Mouse (Mus musculus) urinary bladder, adult 2 months (tissue): ENCODE results near the gene Inka2. TPM values are rescaled to one million over a fixed set of nuclear protein-coding genes. Genes with fewer than 3 reads are reported as not detected.

Source experiments
- DNase-seq: peaks from one replicate; pipeline ENCODE4 v3.0.0; 2022; ENCODE audit warnings: low spot score
- polyA plus RNA-seq: library from polyadenylated mRNA; depleted of rRNA; stranded (reverse); fragments of >200 nt; gene quantifications from 2 replicates; pipeline ENCODE4 v1.2.3, GENCODE M21; 2012; rRNA removed

The Inka2 gene
- 19.8 and 27.1 TPM in 2 replicates for polyA plus RNA-seq

DNA sequence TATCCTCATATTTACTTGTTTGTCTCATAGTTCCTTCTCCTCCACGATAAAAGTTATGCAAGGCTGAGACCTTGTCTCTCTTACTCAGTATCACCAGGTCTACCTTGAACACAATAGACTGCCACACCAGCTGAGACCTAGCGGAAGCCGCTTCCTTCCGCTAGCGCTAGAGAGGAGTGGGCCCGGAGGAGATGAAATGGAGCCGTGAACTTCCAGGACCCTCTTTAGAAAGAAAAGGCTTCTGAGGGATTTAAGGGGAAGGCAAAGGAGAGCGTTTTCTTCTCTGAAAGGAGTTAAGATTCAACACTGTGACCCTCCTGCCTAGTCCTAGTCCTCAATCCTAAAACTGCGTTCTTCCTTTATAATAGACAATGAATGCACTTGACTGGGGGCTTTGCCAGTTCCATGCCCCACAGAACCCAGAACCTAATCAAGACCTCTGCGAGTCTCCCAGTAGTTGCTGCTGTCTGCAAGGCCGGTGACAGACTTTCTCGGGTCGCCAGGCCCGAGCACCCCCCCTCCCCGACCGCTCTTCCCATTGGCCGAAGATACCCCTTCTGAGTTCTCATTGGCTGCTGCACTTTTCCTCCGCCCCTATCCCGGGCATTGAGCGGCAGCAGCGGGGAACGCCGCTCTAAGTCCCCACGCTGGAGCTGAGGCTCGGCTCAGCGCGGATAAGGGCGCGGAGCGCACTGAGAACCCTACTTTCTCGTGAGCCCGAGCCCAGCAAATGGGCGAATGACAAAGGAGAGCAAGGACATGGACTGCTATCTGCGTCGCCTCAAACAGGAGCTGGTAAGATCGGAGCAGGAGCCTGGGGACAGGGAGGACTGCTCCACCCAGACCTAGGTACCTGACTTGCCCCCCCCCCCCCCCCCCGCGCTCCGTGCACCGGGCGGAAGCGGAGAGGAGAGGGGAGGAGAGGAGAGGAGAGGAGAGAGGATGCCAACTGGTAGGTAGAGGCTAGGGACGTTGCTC is at the start of gene Inka2:
Inka2 (plus strand) TSS at position 569 of the 978 bp plus-strand sequence.
- peak; percentile 67 for DNase-seq

DNA sequence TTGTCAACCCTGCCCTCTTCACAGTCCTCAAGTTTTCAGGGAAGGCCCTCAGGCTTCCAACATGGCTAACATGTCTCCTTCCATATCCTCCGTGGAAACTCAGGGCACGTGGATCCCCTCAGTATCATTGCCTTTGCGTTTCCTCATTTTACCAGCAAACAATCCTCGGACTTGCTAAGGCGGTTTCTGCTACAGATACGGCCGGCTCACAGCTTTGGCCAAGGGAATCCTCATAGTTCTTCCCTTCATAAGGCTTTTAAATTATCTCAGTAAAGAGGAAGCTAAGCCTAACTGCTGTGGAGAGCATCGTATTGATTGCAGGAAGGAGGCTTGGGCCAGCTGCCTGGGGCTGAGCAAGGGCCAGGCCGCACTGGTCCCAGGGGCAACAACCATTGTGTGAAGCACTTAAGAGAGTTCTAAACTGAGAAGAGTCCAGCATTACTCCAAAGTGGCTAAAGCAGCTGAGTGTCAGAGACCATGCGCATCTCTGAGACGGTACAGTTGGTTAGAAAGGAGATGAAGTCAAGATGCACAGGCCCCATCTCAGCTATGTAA is 49.3 kb upstream of the Inka2 start:
- no peak for DNase-seq

DNA sequence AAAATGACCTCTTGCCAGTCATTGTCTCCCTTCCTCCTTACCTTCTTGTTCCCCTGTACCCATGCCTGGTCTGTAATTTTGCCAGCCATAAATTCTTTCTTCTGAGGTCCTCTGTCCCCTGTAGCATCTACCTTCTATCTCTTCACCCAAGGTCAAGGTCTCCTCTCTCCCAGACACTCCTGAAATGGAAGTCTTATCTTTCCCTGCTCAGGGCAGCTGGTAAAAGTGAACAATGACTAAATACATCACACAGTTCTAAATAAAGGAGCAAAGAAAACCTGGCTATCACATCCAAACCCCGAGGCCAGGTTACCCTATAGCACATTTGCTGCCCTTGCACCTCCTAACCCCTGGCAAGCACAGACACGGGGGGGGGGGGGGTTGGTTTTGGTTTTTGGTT is 43.9 kb upstream of the Inka2 start:
- DNase-seq, result no peak

DNA sequence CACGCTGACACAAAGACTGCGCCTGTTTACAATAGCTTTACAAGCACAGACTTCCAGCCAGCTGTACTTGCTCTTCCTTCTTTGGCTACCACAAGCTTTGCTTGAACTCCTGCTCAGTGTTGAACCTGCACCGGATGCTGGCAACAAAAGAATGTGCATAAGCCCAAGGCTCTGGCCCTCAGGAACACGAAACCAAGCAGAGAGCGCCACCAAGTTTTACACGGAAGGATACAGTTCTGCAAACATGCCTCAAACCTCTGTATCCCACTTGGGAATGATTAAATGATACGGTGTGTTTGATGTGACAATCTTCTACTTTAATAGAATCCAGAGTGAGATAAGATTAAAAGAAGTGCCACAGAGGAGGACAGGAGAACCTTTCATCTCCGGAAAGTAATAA is 41.4 kb upstream of the Inka2 start:
- DNase-seq, result no peak

DNA sequence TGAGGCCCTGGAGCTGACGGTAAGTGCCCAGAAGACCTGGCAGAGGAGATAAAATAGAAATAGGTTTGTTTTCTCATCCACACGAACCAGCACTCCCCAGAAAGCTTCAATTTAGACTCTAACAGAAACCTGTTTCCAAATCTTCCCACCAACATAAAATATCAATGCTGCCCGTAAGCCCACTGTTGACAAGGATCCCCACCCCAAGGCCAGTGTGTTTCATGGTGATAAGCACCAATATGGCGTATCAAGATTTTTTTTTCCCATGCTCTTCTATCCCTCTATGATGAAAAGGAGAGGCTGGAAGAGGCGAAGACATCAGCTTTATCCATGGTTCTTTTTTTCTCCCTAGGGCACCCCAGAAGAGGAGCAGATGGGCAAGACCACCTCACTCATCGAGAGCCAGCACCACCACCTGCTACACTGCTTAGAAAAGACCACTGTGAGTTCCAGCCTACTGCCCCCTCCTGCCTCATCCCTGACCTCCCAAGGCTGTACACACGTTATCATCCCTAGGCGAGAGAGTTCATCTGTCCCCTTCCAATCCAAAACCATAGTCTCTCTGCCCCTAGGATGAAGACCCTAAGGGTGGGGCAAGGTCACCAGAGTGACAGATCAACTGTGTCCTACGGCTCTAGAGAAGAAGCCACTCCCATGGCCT is 39.2 kb upstream of the Inka2 start:
- no peak for DNase-seq

DNA sequence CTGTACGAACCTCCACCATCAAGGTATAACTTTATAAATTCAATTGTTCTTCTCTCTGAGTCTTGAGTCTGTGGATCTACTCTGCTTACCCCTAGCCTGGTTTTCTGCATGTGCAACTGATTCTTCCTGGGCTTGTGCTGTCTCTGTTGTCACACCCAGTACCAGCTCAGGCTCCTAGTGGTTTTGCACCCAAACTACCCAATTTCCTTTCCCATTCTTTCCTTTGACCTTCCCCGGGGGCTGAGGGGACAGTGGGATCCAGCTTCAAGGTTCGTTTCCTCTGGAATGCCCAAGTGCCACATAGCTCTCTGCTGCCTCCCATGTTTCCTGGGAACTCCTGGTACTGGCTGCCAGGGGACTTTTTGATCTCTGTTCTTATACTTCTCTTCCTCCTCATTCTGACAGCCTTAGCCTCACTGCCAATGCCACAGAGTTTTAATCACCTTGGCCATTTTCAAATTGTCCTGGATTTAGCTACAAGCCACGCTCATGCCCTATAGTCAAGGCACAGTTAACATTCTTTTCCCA is 37.3 kb upstream of the Inka2 start:
- no peak for DNase-seq

DNA sequence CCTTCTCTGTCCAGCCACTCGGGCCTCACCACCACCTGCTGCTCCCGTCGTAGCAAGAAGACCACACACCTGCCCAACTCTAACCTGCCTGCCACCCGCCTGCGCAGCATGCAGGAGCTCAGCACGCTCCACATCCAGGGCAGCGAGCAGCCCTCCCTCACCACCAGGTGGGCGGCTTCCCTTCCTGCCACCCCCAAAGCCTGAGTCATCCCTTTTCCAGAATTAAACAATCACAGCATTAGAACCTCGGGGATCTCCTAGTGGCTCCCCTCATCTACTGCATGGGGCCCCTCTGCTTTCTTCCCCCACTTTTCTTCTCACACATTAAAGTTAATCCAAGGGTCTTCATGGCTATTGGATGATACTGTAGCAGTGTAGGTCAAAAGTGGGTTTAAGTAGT is 36.2 kb upstream of the Inka2 start:
- DNase-seq, result no peak

DNA sequence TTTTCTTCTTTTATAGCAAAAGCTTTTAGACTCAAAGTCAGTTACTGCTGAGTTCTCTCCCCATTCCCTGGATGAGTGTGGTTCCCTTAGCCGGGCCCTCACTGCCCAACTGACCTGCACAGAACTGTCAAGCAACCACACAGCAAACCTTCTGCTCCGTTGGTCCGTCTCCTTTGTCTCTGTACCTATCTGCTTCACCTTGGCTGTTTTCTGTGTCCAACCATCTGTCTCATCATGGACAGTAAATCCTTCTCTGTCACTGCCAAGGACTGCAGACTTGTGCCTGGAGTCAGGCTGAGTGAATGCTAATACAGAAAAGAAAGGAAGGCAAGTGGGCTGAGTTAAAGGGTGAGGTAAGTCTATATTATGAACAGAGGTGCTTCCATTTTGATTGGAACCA is 34.6 kb upstream of the Inka2 start:
- no peak for DNase-seq

DNA sequence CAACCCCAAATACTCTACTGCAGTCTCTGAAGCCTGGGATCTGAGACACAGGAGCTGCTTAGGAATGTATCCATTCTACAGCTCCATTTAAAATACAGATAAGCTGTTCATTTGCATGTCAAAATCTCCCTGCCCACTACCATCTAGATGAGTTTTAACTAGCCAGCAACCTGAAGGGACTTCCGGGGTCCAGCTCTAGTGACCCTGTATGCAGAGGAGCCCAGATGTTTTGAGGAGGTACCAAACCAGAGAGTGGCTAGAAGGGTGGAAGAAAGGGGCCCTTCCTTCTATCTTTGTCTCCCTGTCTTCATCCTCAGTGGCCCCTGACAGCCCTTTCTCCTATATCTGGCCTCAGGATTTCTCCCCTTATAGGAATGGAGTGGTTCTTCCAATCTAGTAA is 33.6 kb upstream of the Inka2 start:
- no peak for DNase-seq

DNA sequence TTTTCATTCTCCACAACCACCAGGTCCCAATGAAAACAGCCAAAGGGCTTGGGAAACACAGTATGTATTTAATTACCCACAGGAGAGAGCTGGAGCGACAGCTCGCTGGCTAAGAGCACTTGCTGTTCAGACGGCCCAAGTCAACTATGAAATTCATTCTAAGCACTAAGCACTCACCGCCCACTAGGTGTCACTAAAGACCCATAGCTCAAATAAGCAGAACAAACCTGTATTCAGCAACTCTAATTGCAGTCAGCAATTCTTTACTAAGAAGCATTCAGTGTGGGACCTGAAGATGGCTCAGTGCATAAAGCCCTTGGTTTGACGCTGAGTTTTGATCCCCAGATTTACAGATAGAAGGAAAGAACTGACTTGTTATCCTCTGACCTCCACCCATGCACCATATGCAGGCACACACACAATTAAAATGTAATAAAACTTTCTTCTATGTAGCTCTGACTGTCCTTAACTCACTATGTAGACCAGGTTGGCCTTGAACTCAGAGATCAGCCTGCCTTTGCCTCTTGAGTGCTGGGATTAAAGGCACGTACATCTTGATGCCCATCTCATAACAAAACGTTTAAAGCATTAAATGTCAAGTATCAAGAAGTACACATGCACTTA is 29.7 kb upstream of the Inka2 start:
- DNase-seq, result no peak

DNA sequence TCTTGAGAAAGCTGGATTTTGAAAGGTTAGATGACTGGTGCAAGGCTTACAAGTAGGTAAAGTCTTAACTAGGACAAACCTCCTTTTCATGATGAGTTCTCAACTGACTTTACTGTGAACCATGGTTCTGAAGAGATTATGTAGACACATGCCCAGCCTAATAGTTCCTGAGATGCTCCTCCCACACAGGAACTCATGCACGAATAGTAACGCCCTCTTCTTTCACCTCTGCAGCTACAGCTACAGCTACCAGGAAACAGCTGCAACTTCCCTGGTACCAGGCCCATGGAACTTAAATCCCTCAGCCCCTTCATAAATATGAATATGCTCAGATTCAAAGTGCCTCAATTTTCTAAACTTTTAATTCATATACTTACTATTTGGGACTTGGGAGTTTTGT is 28.5 kb upstream of the Inka2 start:
- DNase-seq, result no peak

DNA sequence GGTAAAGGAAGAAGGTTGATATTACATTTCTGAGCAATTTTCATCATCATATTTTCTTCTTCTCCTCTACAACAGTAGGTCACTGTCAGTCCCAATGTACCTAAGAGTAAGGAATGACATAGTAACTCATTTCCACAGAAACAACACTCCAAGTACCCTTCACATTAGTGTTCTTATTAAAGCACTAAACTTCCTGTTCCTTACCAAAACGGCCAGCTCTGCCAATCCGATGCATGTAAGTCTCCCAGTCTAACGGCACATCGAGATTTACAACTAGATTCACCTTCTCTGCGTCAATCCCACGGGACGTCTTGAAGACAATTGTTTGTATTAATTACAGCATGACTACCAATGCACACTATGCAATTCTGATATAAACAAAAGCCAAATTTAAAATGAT is 24.1 kb upstream of the Inka2 start:
- DNase-seq, result no peak

DNA sequence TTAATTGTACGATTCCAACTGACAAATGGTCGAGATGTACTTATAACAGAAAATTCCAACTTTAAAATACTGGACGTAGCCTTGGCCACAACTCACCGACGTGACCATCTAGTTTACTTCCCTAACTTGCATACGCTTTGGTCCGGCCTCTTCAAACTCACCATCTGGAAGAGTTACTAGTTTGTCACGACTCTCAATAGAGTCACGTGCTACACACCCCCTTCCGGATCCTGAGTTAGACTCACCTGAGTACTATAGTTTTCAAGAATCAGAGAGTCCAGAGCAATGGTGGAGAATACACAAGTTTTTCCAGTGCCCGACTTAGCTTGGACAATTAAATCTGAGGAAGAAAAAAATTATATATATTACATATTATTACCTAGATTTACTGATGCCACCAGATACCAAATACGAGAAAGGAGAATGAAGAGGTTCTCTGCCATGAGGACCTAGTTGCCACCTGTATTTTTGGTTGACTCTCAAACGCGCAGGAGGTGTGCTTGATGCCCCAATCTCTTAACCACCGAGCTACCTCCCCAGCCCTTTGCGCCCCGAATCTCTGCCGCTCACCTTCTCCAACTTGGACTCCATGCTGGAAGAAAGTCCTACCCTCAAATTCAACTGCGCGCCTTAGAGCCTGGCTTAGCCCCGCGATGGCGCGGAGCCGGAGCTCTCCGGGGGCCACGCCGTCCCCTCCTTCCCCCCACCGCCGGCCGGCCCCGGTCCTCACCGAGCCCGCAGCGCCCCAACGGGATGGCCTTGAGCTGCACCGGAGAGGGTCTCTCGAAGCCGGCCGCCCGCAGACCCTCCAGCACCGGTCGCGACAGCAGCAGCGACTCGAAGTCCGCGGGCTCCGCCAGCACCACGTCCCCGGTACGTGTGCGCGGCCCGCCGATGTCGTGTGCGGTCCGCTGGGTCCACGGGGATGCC is 17.7 kb upstream of the Inka2 start:
- DNase-seq, result no peak

DNA sequence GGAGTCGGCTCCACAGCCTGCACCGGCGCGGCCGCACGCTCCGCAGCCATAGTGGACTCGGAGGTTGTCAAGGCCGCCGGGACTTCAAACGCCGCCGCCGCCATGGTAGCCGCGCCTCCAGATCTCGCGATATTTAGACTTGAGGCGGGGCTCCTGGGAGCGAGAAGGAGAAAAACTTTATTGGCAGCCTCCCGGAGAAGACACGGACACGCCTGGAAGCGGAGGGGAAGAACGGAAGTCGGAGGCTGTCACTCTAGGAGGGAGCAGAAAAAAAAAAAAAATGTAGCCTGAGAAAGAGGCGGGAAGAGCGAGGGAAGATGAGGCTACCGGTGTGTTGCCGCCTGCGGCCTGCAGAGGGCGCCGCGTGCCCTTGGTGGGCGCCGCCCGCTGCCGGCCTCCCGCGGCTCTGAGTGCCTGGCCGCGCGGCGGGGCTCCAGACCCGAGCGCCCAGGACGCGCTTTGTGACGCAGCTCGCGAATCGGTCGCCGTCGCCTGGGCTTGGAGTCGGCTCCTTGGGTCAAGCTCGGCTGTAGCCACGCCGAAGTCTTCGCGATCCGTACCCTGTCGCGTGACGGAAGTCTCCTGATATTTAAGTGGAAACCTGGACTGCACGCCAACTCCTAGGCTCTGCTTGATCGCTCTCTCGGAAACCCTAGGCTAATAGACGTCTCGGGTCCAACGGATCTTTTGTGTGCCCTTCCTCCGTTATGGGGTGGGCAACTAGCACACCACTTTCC is 16.9 kb upstream of the Inka2 start, which contains the start of gene Ddx20:
Ddx20 (minus strand) TSS at position 251 of the 737 bp plus-strand sequence.
- DNase-seq, result peak; percentile 80

DNA sequence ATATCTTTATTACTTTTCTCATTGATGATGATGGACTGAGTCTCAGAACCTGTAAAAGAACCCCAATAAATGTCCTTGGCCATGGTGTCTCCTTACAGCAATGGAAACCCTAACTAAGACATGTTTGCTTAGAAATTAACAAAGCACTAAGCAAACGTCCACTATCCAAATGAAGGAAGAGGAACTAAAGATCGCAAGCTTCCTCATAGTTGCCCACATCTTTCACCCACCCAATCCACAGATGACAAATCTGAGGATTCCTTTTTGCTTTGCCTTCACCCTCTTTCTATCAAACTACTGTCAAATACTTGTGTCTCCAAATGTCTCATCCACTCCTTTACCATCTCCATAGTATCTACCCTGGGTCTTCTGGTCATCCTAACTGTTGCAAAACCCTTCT is 15.9 kb upstream of the Inka2 start:
- no peak for DNase-seq

DNA sequence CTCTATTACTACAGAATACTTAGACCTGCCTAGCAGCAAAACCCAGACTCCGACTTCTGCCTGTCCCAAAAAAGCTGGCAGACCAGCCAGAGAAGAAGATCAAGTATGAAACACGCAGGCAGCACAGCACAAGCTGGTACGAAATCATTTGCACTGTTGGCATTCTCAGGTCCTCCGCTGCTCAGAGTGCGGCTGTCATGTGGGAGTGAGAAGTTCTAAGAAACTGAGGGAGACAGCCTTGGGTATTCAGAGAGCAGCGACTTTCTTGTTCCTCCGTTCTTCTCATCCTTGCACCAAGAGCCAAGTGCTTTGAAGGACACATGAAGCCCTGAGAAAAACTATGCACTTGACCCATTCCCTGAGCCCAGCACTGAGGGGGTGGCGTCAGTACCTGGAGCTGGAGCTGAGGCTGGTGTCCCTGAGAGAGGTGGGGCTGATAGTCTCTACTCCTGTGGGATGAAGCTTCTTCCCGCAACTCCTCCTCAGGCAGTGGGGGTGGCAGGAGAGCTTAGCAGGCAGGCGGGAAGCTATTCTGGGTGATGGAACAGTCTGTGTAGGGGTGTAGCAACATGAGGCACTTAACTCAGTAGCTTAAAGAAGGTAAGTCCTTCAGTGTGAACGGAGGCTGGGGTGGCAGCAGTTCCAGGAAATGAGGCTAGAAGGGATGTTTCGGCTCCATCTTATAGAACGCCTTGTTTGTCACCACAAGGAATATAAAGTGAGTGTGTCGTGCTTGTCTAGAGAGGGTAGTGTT is 10.9 kb upstream of the Inka2 start:
- no peak for DNase-seq

DNA sequence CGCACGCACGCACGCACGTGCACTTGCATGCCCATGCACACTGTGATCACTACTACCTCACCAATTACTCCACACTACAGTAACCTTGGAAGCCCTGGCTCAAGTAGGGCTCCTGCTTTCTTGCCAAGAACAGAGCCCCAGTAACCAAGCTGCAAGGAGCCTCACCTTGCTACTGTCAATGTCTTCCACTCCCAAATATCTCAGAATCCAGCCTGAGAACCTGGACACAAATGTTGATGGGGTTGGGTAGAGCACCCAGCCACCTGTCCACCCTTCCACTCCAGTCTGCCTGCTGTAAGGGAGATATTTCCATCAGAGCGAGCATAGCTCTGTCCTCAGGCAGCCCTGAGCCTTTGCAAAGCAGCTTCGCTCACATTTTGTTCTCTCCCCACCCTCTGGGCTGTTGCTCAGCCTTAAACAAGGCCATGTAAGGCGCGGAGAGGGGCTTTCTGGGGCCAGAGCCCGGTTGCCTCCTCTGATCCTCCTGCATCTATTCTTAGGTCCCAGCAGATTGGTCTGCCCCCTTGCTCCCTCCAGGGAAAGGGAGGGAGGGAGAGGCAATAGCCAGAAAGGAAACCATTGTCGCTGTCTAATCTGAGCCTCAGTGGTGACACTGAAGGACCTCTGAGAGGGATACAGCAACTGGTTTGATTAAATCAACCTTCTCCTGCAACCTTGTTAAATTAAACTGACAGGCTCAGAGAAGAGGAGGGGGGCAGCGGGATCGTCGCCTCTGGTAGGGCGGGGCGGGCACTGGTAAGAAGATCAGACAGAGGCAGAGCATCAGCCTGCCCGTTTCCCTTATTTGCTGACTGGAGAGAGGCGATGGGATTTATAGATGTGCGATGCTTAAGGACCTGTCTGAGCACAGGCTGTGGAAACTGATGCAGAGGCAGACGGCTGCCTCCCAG is 8.7 kb upstream of the Inka2 start:
- no peak for DNase-seq
